Mouse (Mus musculus) hindbrain, embryonic 11.5 days (tissue): ENCODE results near the gene 1190005I06Rik. TPM values are rescaled to one million over a fixed set of nuclear protein-coding genes. Genes with fewer than 3 reads are reported as not detected.

ENCODE experiments used
- ATAC-seq: fragments of 200-750 bp; cut with Nextera tagmentation; 2 replicates; pipeline ENCODE4 v1.8.0; 2017; ENCODE audit warnings: mild to moderate bottlenecking, moderate TSS enrichment, moderate library complexity; ENCODE audit not compliant: low FRiP score
- DNase-seq: peaks from one replicate; pipeline ENCODE4 v3.0.0-alpha.2; 2015; ENCODE audit warnings: low spot score
- H3K27ac ChIP-seq: fragments of 300-500 bp; sonication (generic); 2 replicates; pipeline ENCODE4 v1.5.1; 2014; ENCODE audit warnings: mild to moderate bottlenecking, low read depth, low read length
- H3K27me3 ChIP-seq: fragments of 300-500 bp; sonication (generic); 2 replicates; pipeline ENCODE4 v1.6.1; 2014; ENCODE audit warnings: mild to moderate bottlenecking, low read length, moderate library complexity, mixed read lengths; ENCODE audit not compliant: control insufficient read depth, insufficient read depth
- H3K36me3 ChIP-seq: fragments of 300-500 bp; sonication (generic); 2 replicates; pipeline ENCODE4 v1.6.1; 2014; ENCODE audit warnings: mild to moderate bottlenecking, low read length, moderate library complexity, mixed read lengths; ENCODE audit not compliant: control insufficient read depth, insufficient read depth
- H3K4me1 ChIP-seq: fragments of 300-500 bp; sonication (generic); replicated peaks from 2 replicates; pipeline ENCODE4 v1.6.1; 2014; ENCODE audit warnings: low read length, mixed read lengths; ENCODE audit not compliant: control insufficient read depth, insufficient read depth
- H3K4me2 ChIP-seq: fragments of 300-500 bp; sonication (generic); replicated peaks from 2 replicates; pipeline ENCODE4 v1.6.1; 2014; ENCODE audit warnings: mild to moderate bottlenecking, low read depth, low read length
- H3K4me3 ChIP-seq: fragments of 300-500 bp; sonication (generic); 2 replicates; pipeline ENCODE4 v1.5.1; 2014; ENCODE audit warnings: low read depth, low read length
- H3K9ac ChIP-seq: fragments of 300-500 bp; sonication (generic); 2 replicates; pipeline ENCODE4 v1.6.1; 2014; ENCODE audit warnings: low read depth, low read length
- H3K9me3 ChIP-seq: fragments of 300-500 bp; sonication (generic); 2 replicates; pipeline ENCODE4 v1.6.1; 2016; ENCODE audit warnings: low read length; ENCODE audit not compliant: control insufficient read depth
- WGBS: fragments of 180-500 bp; shearing (Covaris S2); extraction: QIAGEN DNeasy Blood & Tissue Kit; methylation state at CpG from one replicate; pipeline ENCODE4 v1.1.7; 2014; 5-methylcytosine and 5-hydroxymethylcytosine counted together
- polyA plus RNA-seq: library from polyadenylated mRNA; unstranded; fragments of >200 nt; fragmentation: Nextera tagmentation; extraction: Ambion mirVana; gene quantifications from 2 replicates; pipeline ENCODE4 v1.2.1, GENCODE M21; 2014

1190005I06Rik gene
- polyA plus RNA-seq, 1 experiment from 2014 or later: 2.4 TPM

- no peak overlapping the region for H3K4me3 ChIP-seq
- H3K4me1 ChIP-seq: peaks cover 9% of the 10 kb centered on the region; the same call in 1 of the 2 replicates
- ATAC-seq: no peak
- no peak overlapping the region for H3K27ac ChIP-seq
- WGBS: 84% methylated on average over 21 of the region's 21 CpGs
- no peak overlapping the region for H3K4me2 ChIP-seq
- H3K27me3 ChIP-seq: peaks cover 15% of the 10 kb centered on the region
- H3K9me3 ChIP-seq: no peaks in the 10 kb centered on the region
- no peak overlapping the region for H3K9ac ChIP-seq
- H3K36me3 ChIP-seq: no peaks in the 10 kb centered on the region
- DNase-seq: no peak
Measured at GRCm38 (mm10) chr8:120631441-120632375, 15.7 kb downstream of the 1190005I06Rik start.

- no peak overlapping the region for H3K9ac ChIP-seq
- no peak overlapping the region for H3K4me3 ChIP-seq
- DNase-seq (no peak), ATAC-seq (no peak)
- peaks cover 9% of the 10 kb centered on the region; the same call in 1 of the 2 replicates for H3K4me1 ChIP-seq
- H3K36me3 ChIP-seq: no peaks in the 10 kb centered on the region
- no peak overlapping the region for H3K4me2 ChIP-seq
- H3K27me3 ChIP-seq: peaks cover 15% of the 10 kb centered on the region
- 55% methylated on average over 6 of the region's 6 CpGs for whole genome bisulfite sequencing
- H3K27ac ChIP-seq: no peak overlapping the region
- no peaks in the 10 kb centered on the region for H3K9me3 ChIP-seq
Measured at GRCm38 (mm10) chr8:120630848-120631247, 16.6 kb downstream of the 1190005I06Rik start.

- H3K27ac ChIP-seq: no peak overlapping the region
- H3K4me2 ChIP-seq: no peak overlapping the region
- H3K27me3 ChIP-seq: peaks cover 15% of the 10 kb centered on the region
- 45% methylated on average over 5 of the region's 5 CpGs for WGBS
- no peak overlapping the region for H3K9ac ChIP-seq
- H3K36me3 ChIP-seq: no peaks in the 10 kb centered on the region
- DNase-seq (no peak), ATAC-seq (no peak)
- H3K4me3 ChIP-seq: no peak overlapping the region
- H3K4me1 ChIP-seq: peaks cover 9% of the 10 kb centered on the region; the same call in 1 of the 2 replicates
- no peaks in the 10 kb centered on the region for H3K9me3 ChIP-seq
Measured at GRCm38 (mm10) chr8:120630031-120630430, 17.4 kb downstream of the 1190005I06Rik start.

- ATAC-seq (no peak), DNase-seq (no peak)
- Histone ChIP-seq H3K4me2 (no peak overlapping the region), H3K27me3 (no peaks in the 10 kb centered on the region), H3K9me3 (no peaks in the 10 kb centered on the region), H3K36me3 (no peaks in the 10 kb centered on the region), H3K27ac (no peak overlapping the region), H3K4me1 (no peaks in the 10 kb centered on the region), H3K4me3 (no peak overlapping the region), H3K9ac (no peak overlapping the region)
- WGBS: 94% methylated on average over 5 of the region's 5 CpGs
Measured at GRCm38 (mm10) chr8:120627298-120627697, 20.1 kb downstream of the 1190005I06Rik start.

- H3K27ac ChIP-seq: no peak overlapping the region
- H3K27me3 ChIP-seq: no peaks in the 10 kb centered on the region
- H3K4me1 ChIP-seq: peaks cover 6% of the 10 kb centered on the region
- DNase-seq: no peak
- no peaks in the 10 kb centered on the region for H3K36me3 ChIP-seq
- no peak for ATAC-seq
- H3K4me2 ChIP-seq: no peak overlapping the region
- WGBS: 53% methylated on average over 11 of the region's 11 CpGs
- H3K4me3 ChIP-seq: no peak overlapping the region
- no peaks in the 10 kb centered on the region for H3K9me3 ChIP-seq
- no peak overlapping the region for H3K9ac ChIP-seq
Measured at GRCm38 (mm10) chr8:120626461-120626860, 21.0 kb downstream of the 1190005I06Rik start.

GRCm38 (mm10) chr8:120623608-120624007 lies 23.8 kb downstream of the 1190005I06Rik start:
- no peak overlapping the region for H3K9ac ChIP-seq
- H3K9me3 ChIP-seq: no peaks in the 10 kb centered on the region
- H3K4me3 ChIP-seq: no peak overlapping the region
- no peak for ATAC-seq
- no peak for DNase-seq
- WGBS: 28% methylated on average over 2 of the region's 2 CpGs
- no peak overlapping the region for H3K4me2 ChIP-seq
- no peaks in the 10 kb centered on the region for H3K27me3 ChIP-seq
- no peak overlapping the region for H3K27ac ChIP-seq
- H3K36me3 ChIP-seq: no peaks in the 10 kb centered on the region
- H3K4me1 ChIP-seq: peaks cover 6% of the 10 kb centered on the region

- DNase-seq (no peak), ATAC-seq (no peak)
- H3K9ac ChIP-seq: no peak overlapping the region
- no peaks in the 10 kb centered on the region for H3K27me3 ChIP-seq
- H3K27ac ChIP-seq: no peak overlapping the region
- no peaks in the 10 kb centered on the region for H3K36me3 ChIP-seq
- H3K4me1 ChIP-seq: peaks cover 10% of the 10 kb centered on the region
- H3K4me2 ChIP-seq: no peak overlapping the region
- H3K9me3 ChIP-seq: no peaks in the 10 kb centered on the region
- WGBS: 69% methylated on average over 14 of the region's 14 CpGs
- H3K4me3 ChIP-seq: no peak overlapping the region
Measured at GRCm38 (mm10) chr8:120622161-120622560, 25.3 kb downstream of the 1190005I06Rik start.

GRCm38 (mm10) chr8:120620441-120620840 lies 27.0 kb downstream of the 1190005I06Rik start:
- no peaks in the 10 kb centered on the region for H3K36me3 ChIP-seq
- H3K4me2 ChIP-seq: no peak overlapping the region
- no peak for DNase-seq
- ATAC-seq: no peak
- no peaks in the 10 kb centered on the region for H3K27me3 ChIP-seq
- no peak overlapping the region for H3K9ac ChIP-seq
- 53% methylated on average over 7 of the region's 7 CpGs for WGBS
- H3K4me3 ChIP-seq: no peak overlapping the region
- no peak overlapping the region for H3K27ac ChIP-seq
- H3K9me3 ChIP-seq: no peaks in the 10 kb centered on the region
- peaks cover 15% of the 10 kb centered on the region for H3K4me1 ChIP-seq
